Mouse (Mus musculus): ENCODE data around the gene Kctd2. TPM values are rescaled to one million over a fixed set of nuclear protein-coding genes. Genes with fewer than 3 reads are reported as not detected.

Gene Kctd2
- polyA plus RNA-seq, 1 experiment from 2014 or later = 22.0 TPM

- 88% methylated on average over 7 of the region's 7 CpGs for WGBS
- Histone ChIP-seq H3K4me3 (ENCODE audit: low read depth, low read length) (no peak overlapping the region), H3K4me1 (ENCODE audit: control insufficient read depth, insufficient read depth, low read length) (no peaks in the 10 kb centered on the region), H3K9ac (ENCODE audit: low read length) (no peak overlapping the region), H3K27me3 (ENCODE audit: control insufficient read depth, insufficient read depth, low read length) (no peaks in the 10 kb centered on the region), H3K27ac (ENCODE audit: low read depth, low read length) (no peak overlapping the region), H3K9me3 (ENCODE audit: control insufficient read depth, low read length) (no peaks in the 10 kb centered on the region), H3K36me3 (ENCODE audit: control insufficient read depth, insufficient read depth, low read length) (peaks cover 5% of the 10 kb centered on the region; the same call in 1 of the 2 replicates), H3K4me2 (ENCODE audit: low read depth) (no peak overlapping the region)
- no peak for ATAC-seq (ENCODE audit: insufficient read depth, low FRiP score, low TSS enrichment)
- no peak for DNase-seq (ENCODE audit: low spot score)
Measured at GRCm38 (mm10) chr11:115391358-115391757, 28.6 kb upstream of the Kctd2 start.

DNA sequence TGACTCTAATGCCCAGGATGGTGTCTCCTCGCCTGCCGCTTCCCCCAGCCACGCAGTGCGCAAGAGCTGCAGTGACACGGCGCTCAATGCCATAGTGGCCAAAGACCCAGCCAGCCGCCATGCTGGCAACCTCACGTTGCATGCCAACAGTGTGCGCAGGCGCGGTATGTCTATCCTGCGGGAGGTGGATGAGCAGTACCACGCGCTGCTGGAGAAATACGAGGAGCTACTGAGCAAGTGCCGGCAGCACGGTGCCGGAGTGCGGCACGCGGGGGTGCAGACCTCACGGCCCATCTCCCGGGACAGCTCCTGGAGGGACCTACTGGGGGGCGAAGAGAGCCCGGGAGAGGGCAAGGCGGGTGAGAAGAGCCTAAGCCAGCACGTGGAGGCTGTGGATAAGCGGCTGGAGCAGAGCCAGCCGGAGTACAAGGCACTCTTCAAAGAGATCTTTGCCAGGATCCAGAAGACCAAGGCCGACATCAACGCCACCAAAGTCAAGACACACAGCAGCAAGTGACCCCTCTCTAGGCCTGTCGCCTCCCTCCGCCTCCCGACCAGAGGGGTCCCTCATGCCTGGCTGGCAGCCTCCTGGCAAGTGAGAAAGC lies 26.1 kb upstream of the Kctd2 start:
- WGBS = 61% methylated on average over 33 of the region's 34 CpGs
- H3K27ac ChIP-seq (ENCODE audit: low read depth, low read length) = no peak overlapping the region
- H3K9ac ChIP-seq (ENCODE audit: low read length) = no peak overlapping the region; the same call in 1 of the 2 replicates
- no peak overlapping the region for H3K4me2 ChIP-seq (ENCODE audit: low read depth)
- no peaks in the 10 kb centered on the region for H3K27me3 ChIP-seq (ENCODE audit: control insufficient read depth, insufficient read depth, low read length)
- H3K4me1 ChIP-seq (ENCODE audit: control insufficient read depth, insufficient read depth, low read length) = no peaks in the 10 kb centered on the region
- no peak for DNase-seq (ENCODE audit: low spot score)
- no peak overlapping the region for H3K4me3 ChIP-seq (ENCODE audit: low read depth, low read length)
- no peak for ATAC-seq (ENCODE audit: insufficient read depth, low FRiP score, low TSS enrichment)
- no peaks in the 10 kb centered on the region for H3K9me3 ChIP-seq (ENCODE audit: control insufficient read depth, low read length)
- H3K36me3 ChIP-seq (ENCODE audit: control insufficient read depth, insufficient read depth, low read length) = peaks cover 5% of the 10 kb centered on the region; the same call in 1 of the 2 replicates

GRCm38 (mm10) chr11:115398085-115398484 lies 21.8 kb upstream of the Kctd2 start:
- no peaks in the 10 kb centered on the region for H3K9me3 ChIP-seq (ENCODE audit: control insufficient read depth, low read length)
- DNase-seq (ENCODE audit: low spot score) (no peak), ATAC-seq (ENCODE audit: insufficient read depth, low FRiP score, low TSS enrichment) (no peak)
- H3K36me3 ChIP-seq (ENCODE audit: control insufficient read depth, insufficient read depth, low read length) = no peaks in the 10 kb centered on the region
- no peak overlapping the region for H3K4me3 ChIP-seq (ENCODE audit: low read depth, low read length)
- H3K27ac ChIP-seq (ENCODE audit: low read depth, low read length) = no peak overlapping the region
- H3K4me2 ChIP-seq (ENCODE audit: low read depth) = no peak overlapping the region
- H3K4me1 ChIP-seq (ENCODE audit: control insufficient read depth, insufficient read depth, low read length) = no peaks in the 10 kb centered on the region
- H3K9ac ChIP-seq (ENCODE audit: low read length) = no peak overlapping the region
- H3K27me3 ChIP-seq (ENCODE audit: control insufficient read depth, insufficient read depth, low read length) = no peaks in the 10 kb centered on the region
- WGBS = 83% methylated on average over 7 of the region's 7 CpGs

- no peak overlapping the region for H3K4me2 ChIP-seq (ENCODE audit: low read depth)
- no peak overlapping the region for H3K9ac ChIP-seq (ENCODE audit: low read length)
- WGBS = 77% methylated on average over 3 of the region's 3 CpGs
- ATAC-seq (ENCODE audit: insufficient read depth, low FRiP score, low TSS enrichment) (no peak), DNase-seq (ENCODE audit: low spot score) (no peak)
- H3K27me3 ChIP-seq (ENCODE audit: control insufficient read depth, insufficient read depth, low read length) = no peaks in the 10 kb centered on the region
- no peaks in the 10 kb centered on the region for H3K36me3 ChIP-seq (ENCODE audit: control insufficient read depth, insufficient read depth, low read length)
- H3K27ac ChIP-seq (ENCODE audit: low read depth, low read length) = no peak overlapping the region
- no peak overlapping the region for H3K4me3 ChIP-seq (ENCODE audit: low read depth, low read length)
- H3K9me3 ChIP-seq (ENCODE audit: control insufficient read depth, low read length) = no peaks in the 10 kb centered on the region
- 0 out of 2 replicates have a peak, but pooled peaks cover 2% of the 10 kb centered on the region for H3K4me1 ChIP-seq (ENCODE audit: control insufficient read depth, insufficient read depth, low read length)
Measured at GRCm38 (mm10) chr11:115400126-115400525, 19.8 kb upstream of the Kctd2 start.

GRCm38 (mm10) chr11:115400630-115401391 lies 19.1 kb upstream of the Kctd2 start:
- Histone ChIP-seq H3K4me2 (ENCODE audit: low read depth) (no peak overlapping the region), H3K36me3 (ENCODE audit: control insufficient read depth, insufficient read depth, low read length) (0 out of 2 replicates have a peak, but pooled peaks cover 2% of the 10 kb centered on the region), H3K27ac (ENCODE audit: low read depth, low read length) (no peak overlapping the region), H3K4me3 (ENCODE audit: low read depth, low read length) (no peak overlapping the region), H3K4me1 (ENCODE audit: control insufficient read depth, insufficient read depth, low read length) (0 out of 2 replicates have a peak, but pooled peaks cover 2% of the 10 kb centered on the region), H3K9ac (ENCODE audit: low read length) (no peak overlapping the region), H3K27me3 (ENCODE audit: control insufficient read depth, insufficient read depth, low read length) (no peaks in the 10 kb centered on the region), H3K9me3 (ENCODE audit: control insufficient read depth, low read length) (no peaks in the 10 kb centered on the region)
- ATAC-seq (ENCODE audit: insufficient read depth, low FRiP score, low TSS enrichment) = no peak
- 52% methylated on average over 11 of the region's 11 CpGs for WGBS
- no peak for DNase-seq (ENCODE audit: low spot score)

- Histone ChIP-seq H3K9me3 (ENCODE audit: control insufficient read depth, low read length) (no peaks in the 10 kb centered on the region), H3K9ac (ENCODE audit: low read length) (peak within 1 kb of the TSS; percentile 88), H3K36me3 (ENCODE audit: control insufficient read depth, insufficient read depth, low read length) (peaks cover 5% of the 10 kb centered on the region; the same call in 1 of the 2 replicates), H3K4me2 (ENCODE audit: low read depth) (peak within 1 kb of the TSS; percentile 68), H3K27me3 (ENCODE audit: control insufficient read depth, insufficient read depth, low read length) (no peaks in the 10 kb centered on the region), H3K27ac (ENCODE audit: low read depth, low read length) (peak within 1 kb of the TSS; percentile 58), H3K4me1 (ENCODE audit: control insufficient read depth, insufficient read depth, low read length) (0 out of 2 replicates have a peak, but pooled peaks cover 2% of the 10 kb centered on the region), H3K4me3 (ENCODE audit: low read depth, low read length) (peak within 1 kb of the TSS; percentile 81)
- 3% methylated on average over 50 of the region's 50 CpGs for whole genome bisulfite sequencing
- peak; percentile 85 for ATAC-seq (ENCODE audit: insufficient read depth, low FRiP score, low TSS enrichment)
- DNase-seq (ENCODE audit: low spot score) = peak; percentile 88
Measured at GRCm38 (mm10) chr11:115403338-115404124, 16.4 kb upstream of the Kctd2 start, which contains the start of gene Mrpl58. Gene Mrpl58, plus strand, starts transcription at chr11:115403752.

DNA sequence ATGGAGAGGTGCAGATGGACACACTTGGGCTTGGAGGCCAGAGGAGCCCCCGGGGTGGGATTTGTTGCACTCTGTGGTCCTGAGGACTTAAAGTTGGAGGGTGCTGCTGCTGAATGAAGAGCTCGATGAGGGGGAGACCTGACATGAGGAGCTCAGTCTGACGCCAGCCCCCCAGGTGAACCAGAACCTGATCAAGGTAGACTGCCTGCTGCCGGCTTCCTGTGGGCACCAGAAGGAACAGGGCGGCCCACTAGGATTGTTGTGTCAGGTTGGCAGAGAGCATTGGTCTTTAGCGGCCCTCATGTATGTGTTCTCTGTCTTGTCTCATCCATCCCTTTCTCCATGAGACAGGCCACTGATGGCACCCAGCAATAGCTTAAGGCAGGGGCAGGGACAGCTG lies 14.2 kb upstream of the Kctd2 start:
- DNase-seq (ENCODE audit: low spot score) (no peak), ATAC-seq (ENCODE audit: insufficient read depth, low FRiP score, low TSS enrichment) (no peak)
- Histone ChIP-seq H3K4me3 (ENCODE audit: low read depth, low read length) (no peak overlapping the region), H3K4me2 (ENCODE audit: low read depth) (no peak overlapping the region), H3K9ac (ENCODE audit: low read length) (no peak overlapping the region), H3K36me3 (ENCODE audit: control insufficient read depth, insufficient read depth, low read length) (peaks cover 5% of the 10 kb centered on the region; the same call in 1 of the 2 replicates), H3K27me3 (ENCODE audit: control insufficient read depth, insufficient read depth, low read length) (no peaks in the 10 kb centered on the region), H3K9me3 (ENCODE audit: control insufficient read depth, low read length) (no peaks in the 10 kb centered on the region), H3K4me1 (ENCODE audit: control insufficient read depth, insufficient read depth, low read length) (peaks cover 4% of the 10 kb centered on the region; the same call in 1 of the 2 replicates), H3K27ac (ENCODE audit: low read depth, low read length) (no peak overlapping the region)
- 92% methylated on average over 6 of the region's 6 CpGs for WGBS

DNA sequence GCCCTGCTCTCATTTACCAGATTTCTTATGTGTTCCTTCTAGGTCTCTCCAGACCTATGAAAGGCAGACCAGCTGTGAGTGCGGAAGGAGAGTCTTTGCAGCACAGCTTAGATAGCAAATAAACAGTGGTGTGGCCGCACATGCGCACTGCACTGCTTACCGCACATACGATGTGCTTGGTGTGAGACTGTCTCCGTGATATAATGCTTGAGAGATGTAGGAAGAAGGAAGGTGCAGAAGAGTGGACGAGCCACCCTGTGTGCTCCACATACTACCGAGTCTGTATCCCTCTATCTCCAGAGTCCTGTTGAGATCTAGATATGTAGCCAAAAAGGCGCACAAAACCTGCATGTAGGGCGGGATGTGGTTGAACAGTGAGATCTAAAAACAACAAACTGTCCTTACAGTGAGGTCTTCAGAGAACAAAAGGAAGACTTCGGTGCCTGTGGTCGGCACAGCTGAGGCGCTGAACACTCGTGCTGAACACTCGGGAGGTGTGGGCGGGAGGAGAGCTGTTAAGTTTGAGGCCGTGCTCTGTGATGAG lies 13.0 kb upstream of the Kctd2 start:
- Histone ChIP-seq H3K36me3 (ENCODE audit: control insufficient read depth, insufficient read depth, low read length) (peaks cover 5% of the 10 kb centered on the region; the same call in 1 of the 2 replicates), H3K9ac (ENCODE audit: low read length) (no peak overlapping the region), H3K9me3 (ENCODE audit: control insufficient read depth, low read length) (no peaks in the 10 kb centered on the region), H3K27me3 (ENCODE audit: control insufficient read depth, insufficient read depth, low read length) (no peaks in the 10 kb centered on the region), H3K27ac (ENCODE audit: low read depth, low read length) (no peak overlapping the region), H3K4me3 (ENCODE audit: low read depth, low read length) (no peak overlapping the region), H3K4me1 (ENCODE audit: control insufficient read depth, insufficient read depth, low read length) (peaks cover 7% of the 10 kb centered on the region; the same call in 1 of the 2 replicates), H3K4me2 (ENCODE audit: low read depth) (no peak overlapping the region)
- DNase-seq (ENCODE audit: low spot score) = no peak
- no peak for ATAC-seq (ENCODE audit: insufficient read depth, low FRiP score, low TSS enrichment)
- WGBS = 94% methylated on average over 17 of the region's 17 CpGs

Measured in neural tube, embryonic 11.5 days (tissue).